Mouse (Mus musculus) C2C12 (cell line): ENCODE measurements at regions not wholly inside any gene's neighbourhood (a gene's known extent, or its start where the extent isn't known, plus 50 kb on each side); places are given as distances from the start of the nearest gene placed in this dataset.

Experiments
- CEBPB ChIP-seq: IDR thresholded peaks from one replicate; pipeline ENCODE4 v1.6.1; 2011; ENCODE audit warnings: low read depth, mild to moderate bottlenecking, control low read depth, moderate library complexity
- CTCF ChIP-seq: IDR thresholded peaks from one replicate; pipeline ENCODE4 v1.5.1; 2011; ENCODE audit not compliant: control insufficient read depth, insufficient read depth, insufficient read length
- MAX ChIP-seq: IDR thresholded peaks from one replicate; pipeline ENCODE4 v1.6.1; 2011; ENCODE audit warnings: mild to moderate bottlenecking, control low read depth
- USF1 ChIP-seq: IDR thresholded peaks from one replicate; pipeline ENCODE4 v1.6.1; 2011; ENCODE audit warnings: low read depth, mild to moderate bottlenecking, control low read depth, moderate library complexity

GRCm38 (mm10) chr10:66733631-66734030 lies 362.3 kb upstream of the Jmjd1c start:
- TF ChIP-seq MAX = no peak
- TF ChIP-seq CTCF = no peak
- TF ChIP-seq CEBPB = no peak
- no peak for TF ChIP-seq USF1
